Mouse (Mus musculus): ENCODE results near the gene Eno1. TPM values are rescaled to one million over a fixed set of nuclear protein-coding genes. Genes with fewer than 3 reads are reported as not detected.

The Eno1 gene
- polyA plus RNA-seq (2017; shearing (Covaris generic)): 1,235 TPM

GRCm38 (mm10) chr4:150236521-150237481 lies at the start of gene Eno1:
Eno1 (plus strand) TSS chr4:150236721.

GRCm38 (mm10) chr4:150201232-150201631 lies 35.3 kb upstream of the Eno1 start, which contains the start of gene Car6:
Car6 (minus strand) TSS chr4:150201332.

GRCm38 (mm10) chr4:150281018-150281761 lies 44.7 kb downstream of the Eno1 start, which contains the start of gene Rere:
Rere (plus strand) TSS chr4:150281646.

Other genes starting within 250 kb of the Eno1 start
- gene H6pd, start 227.7 kb upstream of the Eno1 start, polyA plus RNA-seq (2017; shearing (Covaris generic)): 2.1 TPM
- 0.21 TPM for gene Gpr157, start 149.4 kb upstream of the Eno1 start, polyA plus RNA-seq (2017; shearing (Covaris generic))
- not detected for gene Slc2a5, start 117.4 kb upstream of the Eno1 start, polyA plus RNA-seq (2017; shearing (Covaris generic))
- gene Slc2a7, start 87.7 kb upstream of the Eno1 start, polyA plus RNA-seq (2017; shearing (Covaris generic)): not detected
- gene Car6, start 35.4 kb upstream of the Eno1 start, polyA plus RNA-seq (2017; shearing (Covaris generic)): not detected
- gene Rere, start 44.9 kb downstream of the Eno1 start, polyA plus RNA-seq (2017; shearing (Covaris generic)): 27.7 TPM